ENCODE assay signal across 17 mouse cellular contexts in the genomic region with DNA sequence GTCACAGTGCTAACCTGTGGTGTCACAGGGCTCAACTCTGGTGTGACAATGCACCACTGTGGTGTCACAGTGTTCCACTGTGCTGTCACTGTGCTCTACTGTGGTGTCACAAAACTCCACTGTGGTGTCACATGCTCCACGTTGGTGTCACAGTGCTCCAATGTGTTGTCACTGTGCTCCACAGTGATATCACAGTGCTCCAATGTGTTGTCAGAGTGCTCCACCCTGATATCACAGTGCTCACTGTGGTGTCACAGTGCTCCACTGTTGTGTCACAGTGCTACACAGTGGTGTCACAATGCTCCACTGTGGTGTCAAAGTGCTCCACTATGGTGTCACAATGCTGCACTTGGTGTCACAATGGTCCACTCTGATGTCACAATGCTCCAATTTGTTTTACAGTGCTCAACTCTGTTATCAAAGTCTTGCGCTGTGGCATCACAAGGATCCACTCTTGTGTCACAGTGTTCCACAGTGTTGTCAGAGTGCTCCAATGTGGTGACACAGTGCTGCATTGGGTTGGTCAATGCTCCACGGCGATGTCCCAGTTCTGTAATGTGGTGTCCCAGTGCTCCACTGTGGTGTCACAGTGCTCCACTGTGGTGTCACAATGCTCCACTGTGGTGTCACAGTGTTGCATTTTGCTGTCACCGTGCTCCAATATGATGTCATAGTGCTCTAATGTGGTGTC.
DNase-seq lines count a peak whose midpoint lies in the region; ATAC-seq lines count a peak whose summit lies in the region.
"Had no signal": no experiment of that assay in that cellular context is flagged by ENCODE, and none has a peak within 500 bp of the region (broad histone marks: within the 10 kb centered on the region; RNA-seq: fewer than 3 reads in every experiment).

No protein-coding gene starts in this region.

- H3K4me3 ChIP-seq in intestine, embryonic 14.5 days (ENCODE audit: low read depth, low read length) = no peak overlapping the region
- H3K4me3 ChIP-seq in intestine, embryonic 15.5 days (replicated peaks) = no peak overlapping the region
- H3K4me3 ChIP-seq: heart, embryonic 15.5 days; hindbrain, embryonic 15.5 days; layer of hippocampus, adult 2 months; myocyte had no signal

- intact Hi-C loops in left cerebral cortex, postnatal 10 days (cut with DNase I) = no loop called here

- 85% methylated on average over 4 of the region's 5 CpGs for WGBS in intestine, embryonic 14.5 days
- WGBS in intestine, embryonic 15.5 days = 81% methylated on average over 5 of the region's 5 CpGs

- H3K4me2 ChIP-seq in intestine, embryonic 14.5 days (ENCODE audit: low read length) = no peak overlapping the region
- H3K4me2 ChIP-seq in intestine, embryonic 15.5 days (replicated peaks) = no peak overlapping the region
- H3K4me2 ChIP-seq: heart, embryonic 15.5 days; hindbrain, embryonic 15.5 days had no signal

- no peak overlapping the region for H3K9ac ChIP-seq in intestine, embryonic 14.5 days (ENCODE audit: low read length)
- H3K9ac ChIP-seq in intestine, embryonic 15.5 days = no peak overlapping the region
- H3K9ac ChIP-seq: heart, embryonic 15.5 days; hindbrain, embryonic 15.5 days had no signal

- peak; percentile 6 for DNase-seq in CD4-positive, CD25-positive, alpha-beta regulatory T cell, adult 2 months (ENCODE audit: low read depth, low spot score)
- peak; percentile 49 for DNase-seq in intestine, embryonic 14.5 days (ENCODE audit: low spot score)
- peak; percentile 7 for DNase-seq in urinary bladder, adult 2 months (ENCODE audit: low spot score)
- no peak for DNase-seq in urinary bladder, adult 18-20 months (ENCODE audit: low spot score in 2 of 2)
- no peak for DNase-seq in kidney, adult 18-20 months
- no peak for DNase-seq in left cerebral cortex, postnatal 10 days (ENCODE audit: extremely low spot score in 1 of 2, low spot score in 2 of 2)
- DNase-seq: adrenal gland, adult 8-10 months; cerebellum, adult 9-10 months; gastrocnemius, postnatal 14 days; right cerebral cortex, postnatal 25 days had no signal

- no peak overlapping the region for H3K27ac ChIP-seq in intestine, embryonic 14.5 days (ENCODE audit: low read depth)
- H3K27ac ChIP-seq in intestine, embryonic 15.5 days = no peak overlapping the region
- H3K27ac ChIP-seq: heart, embryonic 15.5 days; hindbrain, embryonic 15.5 days; layer of hippocampus, adult 2 months; macrophage had no signal

- no peaks in the 10 kb centered on the region for H3K27me3 ChIP-seq in intestine, embryonic 14.5 days (replicated peaks; ENCODE audit: control insufficient read depth, insufficient read depth, low read length)
- no peaks in the 10 kb centered on the region for H3K27me3 ChIP-seq in intestine, embryonic 15.5 days (replicated peaks)
- H3K27me3 ChIP-seq: heart, embryonic 15.5 days; hindbrain, embryonic 15.5 days had no signal

- peaks cover 5% of the 10 kb centered on the region; the same call in 1 of the 2 replicates for H3K9me3 ChIP-seq in intestine, embryonic 14.5 days (ENCODE audit: control insufficient read depth, low read length)
- 0 out of 2 replicates have a peak, but pooled peaks cover 3% of the 10 kb centered on the region for H3K9me3 ChIP-seq in intestine, embryonic 15.5 days

- no peak for ATAC-seq in CD4-positive, CD25-positive, alpha-beta regulatory T cell, adult 4 months
- ATAC-seq in intestine, embryonic 14.5 days (replicated peaks; ENCODE audit: low FRiP score, low TSS enrichment, low read depth) = no peak
- ATAC-seq in intestine, embryonic 15.5 days = no peak

- H3K4me1 ChIP-seq in intestine, embryonic 14.5 days (replicated peaks; ENCODE audit: control insufficient read depth, insufficient read depth, low read length) = no peaks in the 10 kb centered on the region
- H3K4me1 ChIP-seq in intestine, embryonic 15.5 days (replicated peaks) = no peaks in the 10 kb centered on the region
- H3K4me1 ChIP-seq: heart, embryonic 15.5 days; hindbrain, embryonic 15.5 days had no signal

- no peaks in the 10 kb centered on the region for H3K36me3 ChIP-seq in intestine, embryonic 14.5 days (ENCODE audit: control insufficient read depth, insufficient read depth, low read length)
- no peaks in the 10 kb centered on the region for H3K36me3 ChIP-seq in intestine, embryonic 15.5 days
- H3K36me3 ChIP-seq: heart, embryonic 15.5 days; hindbrain, embryonic 15.5 days had no signal

Comparison
In these comparisons a context has a peak if more than half of its experiments do, and no peak if none do; other contexts are left out.
1. DNase-seq: peak in CD4-positive, CD25-positive, alpha-beta regulatory T cell, adult 2 months (single experiment), intestine, embryonic 14.5 days (single experiment) and urinary bladder, adult 2 months (single experiment); none in urinary bladder, adult 18-20 months (0 of 2), kidney, adult 18-20 months (single experiment) and left cerebral cortex, postnatal 10 days (0 of 2).